Mouse (Mus musculus): ENCODE data around the gene Rad51b.

- TF ChIP-seq MYC (IDR thresholded peaks at IDR 0.05; ENCODE audit: low read depth, low read length) (no peak), CTCF (conservative IDR thresholded peaks at IDR 0.05 in 1 of 2, IDR thresholded peaks at IDR 0.05 in 1 of 2; ENCODE audit: low read depth in 2 of 2, low read length in 2 of 2) (no peak), USF1 (IDR thresholded peaks at IDR 0.05; ENCODE audit: low read depth, low read length) (no peak), ELF1 (IDR thresholded peaks at IDR 0.05; ENCODE audit: low read depth, low read length) (no peak), ZC3H11A (IDR thresholded peaks at IDR 0.05; ENCODE audit: low read depth, low read length) (no peak), POLR2A (IDR thresholded peaks at IDR 0.05; ENCODE audit: low read depth, low read length) (no peak), CHD2 (IDR thresholded peaks at IDR 0.05; ENCODE audit: low read length) (no peak), POLR2AphosphoS2 (IDR thresholded peaks at IDR 0.05; ENCODE audit: low read depth, low read length) (no peak), E2F4 (IDR thresholded peaks at IDR 0.05; ENCODE audit: insufficient replicate concordance, low read depth, low read length) (no peak), MAFK (IDR thresholded peaks at IDR 0.05; ENCODE audit: insufficient replicate concordance, low read length) (no peak)
Measured at GRCm38 (mm10) chr12:79559410-79560015, 262.4 kb downstream of the Rad51b start.
